Mouse (Mus musculus): Measurements from ENCODE around the gene Prr13. TPM values are rescaled to one million over a fixed set of nuclear protein-coding genes. Genes with fewer than 3 reads are reported as not detected.

Gene Prr13
- polyA plus RNA-seq, 1 experiment from 2014 or later: 105 TPM

GRCm38 (mm10) chr15:102470605-102471294 lies 11.9 kb downstream of the Prr13 start:
- Histone ChIP-seq H3K4me1 (replicated peaks; ENCODE audit: control insufficient read depth, insufficient read depth, low read length) (peaks cover 16% of the 10 kb centered on the region), H3K27me3 (ENCODE audit: control insufficient read depth, insufficient read depth, low read length) (no peaks in the 10 kb centered on the region), H3K4me2 (replicated peaks) (peak overlapping the region; percentile 72), H3K36me3 (replicated peaks; ENCODE audit: control insufficient read depth, insufficient read depth) (peaks cover 24% of the 10 kb centered on the region), H3K27ac (peak overlapping the region; percentile 90), H3K9me3 (ENCODE audit: control insufficient read depth, low read length) (no peaks in the 10 kb centered on the region), H3K9ac (peak overlapping the region; percentile 80), H3K4me3 (replicated peaks; ENCODE audit: low read length) (peak overlapping the region; percentile 60)
- under 1% methylated on average over 45 of the region's 67 CpGs for WGBS
- peak; percentile 68 for ATAC-seq (ENCODE audit: low FRiP score)
- peak; percentile 83 for DNase-seq (ENCODE audit: low spot score)

- Histone ChIP-seq H3K27me3 (ENCODE audit: control insufficient read depth, insufficient read depth, low read length) (no peaks in the 10 kb centered on the region), H3K4me3 (replicated peaks; ENCODE audit: low read length) (peak overlapping the region; percentile 60), H3K9me3 (ENCODE audit: control insufficient read depth, low read length) (no peaks in the 10 kb centered on the region), H3K4me2 (replicated peaks) (peak overlapping the region; percentile 72), H3K4me1 (replicated peaks; ENCODE audit: control insufficient read depth, insufficient read depth, low read length) (peaks cover 16% of the 10 kb centered on the region), H3K9ac (peak overlapping the region; percentile 80), H3K27ac (peak overlapping the region; percentile 90), H3K36me3 (replicated peaks; ENCODE audit: control insufficient read depth, insufficient read depth) (peaks cover 29% of the 10 kb centered on the region)
- 1% methylated on average over 10 of the region's 10 CpGs for WGBS
- DNase-seq (ENCODE audit: low spot score) (peak; percentile 67), ATAC-seq (ENCODE audit: low FRiP score) (peak; percentile 2; the same call in 1 of the 2 replicates)
These were observed 12.4 kb downstream of the Prr13 start for GRCm38 (mm10) chr15:102471295-102471645.

- Histone ChIP-seq H3K36me3 (replicated peaks; ENCODE audit: control insufficient read depth, insufficient read depth) (peaks cover 34% of the 10 kb centered on the region), H3K4me3 (replicated peaks; ENCODE audit: low read length) (peak overlapping the region; percentile 60), H3K4me1 (replicated peaks; ENCODE audit: control insufficient read depth, insufficient read depth, low read length) (peaks cover 16% of the 10 kb centered on the region), H3K4me2 (replicated peaks) (peak overlapping the region; percentile 72), H3K27me3 (ENCODE audit: control insufficient read depth, insufficient read depth, low read length) (no peaks in the 10 kb centered on the region), H3K9ac (peak overlapping the region; percentile 80), H3K9me3 (ENCODE audit: control insufficient read depth, low read length) (no peaks in the 10 kb centered on the region), H3K27ac (no peak overlapping the region)
- DNase-seq (ENCODE audit: low spot score) (no peak), ATAC-seq (ENCODE audit: low FRiP score) (no peak)
These were observed 12.9 kb downstream of the Prr13 start for GRCm38 (mm10) chr15:102471727-102472126.

- Histone ChIP-seq H3K4me3 (replicated peaks; ENCODE audit: low read length) (no peak overlapping the region), H3K36me3 (replicated peaks; ENCODE audit: control insufficient read depth, insufficient read depth) (peaks cover 49% of the 10 kb centered on the region), H3K4me2 (replicated peaks) (no peak overlapping the region), H3K9me3 (ENCODE audit: control insufficient read depth, low read length) (no peaks in the 10 kb centered on the region), H3K27me3 (ENCODE audit: control insufficient read depth, insufficient read depth, low read length) (no peaks in the 10 kb centered on the region), H3K27ac (no peak overlapping the region), H3K4me1 (replicated peaks; ENCODE audit: control insufficient read depth, insufficient read depth, low read length) (peaks cover 16% of the 10 kb centered on the region), H3K9ac (no peak overlapping the region)
- 75% methylated on average over 2 of the region's 2 CpGs for WGBS
- DNase-seq (ENCODE audit: low spot score): no peak
- no peak for ATAC-seq (ENCODE audit: low FRiP score)
These were observed 14.4 kb downstream of the Prr13 start for GRCm38 (mm10) chr15:102473246-102473645.

GRCm38 (mm10) chr15:102474520-102474919 lies 15.7 kb downstream of the Prr13 start:
- Histone ChIP-seq H3K36me3 (replicated peaks; ENCODE audit: control insufficient read depth, insufficient read depth) (peaks cover 62% of the 10 kb centered on the region), H3K4me2 (replicated peaks) (no peak overlapping the region), H3K27ac (no peak overlapping the region), H3K9ac (no peak overlapping the region), H3K4me1 (replicated peaks; ENCODE audit: control insufficient read depth, insufficient read depth, low read length) (peaks cover 16% of the 10 kb centered on the region), H3K9me3 (ENCODE audit: control insufficient read depth, low read length) (no peaks in the 10 kb centered on the region), H3K27me3 (ENCODE audit: control insufficient read depth, insufficient read depth, low read length) (no peaks in the 10 kb centered on the region), H3K4me3 (replicated peaks; ENCODE audit: low read length) (no peak overlapping the region)
- ATAC-seq (ENCODE audit: low FRiP score) (no peak), DNase-seq (ENCODE audit: low spot score) (no peak)
- WGBS: 90% methylated on average over 2 of the region's 2 CpGs

GRCm38 (mm10) chr15:102483136-102483535 lies 24.3 kb downstream of the Prr13 start:
- DNase-seq (ENCODE audit: low spot score) (no peak), ATAC-seq (ENCODE audit: low FRiP score) (no peak)
- H3K27ac ChIP-seq: no peak overlapping the region
- H3K4me2 ChIP-seq (replicated peaks): no peak overlapping the region
- no peak overlapping the region for H3K9ac ChIP-seq
- H3K36me3 ChIP-seq (replicated peaks; ENCODE audit: control insufficient read depth, insufficient read depth): peaks cover 93% of the 10 kb centered on the region
- H3K4me3 ChIP-seq (replicated peaks; ENCODE audit: low read length): no peak overlapping the region
- no peaks in the 10 kb centered on the region for H3K4me1 ChIP-seq (replicated peaks; ENCODE audit: control insufficient read depth, insufficient read depth, low read length)
- H3K27me3 ChIP-seq (ENCODE audit: control insufficient read depth, insufficient read depth, low read length): no peaks in the 10 kb centered on the region
- 91% methylated on average over 3 of the region's 3 CpGs for whole genome bisulfite sequencing
- H3K9me3 ChIP-seq (ENCODE audit: control insufficient read depth, low read length): no peaks in the 10 kb centered on the region

GRCm38 (mm10) chr15:102485853-102486252 lies 27.0 kb downstream of the Prr13 start:
- no peaks in the 10 kb centered on the region for H3K4me1 ChIP-seq (replicated peaks; ENCODE audit: control insufficient read depth, insufficient read depth, low read length)
- WGBS: 92% methylated on average over 12 of the region's 12 CpGs
- no peaks in the 10 kb centered on the region for H3K9me3 ChIP-seq (ENCODE audit: control insufficient read depth, low read length)
- H3K9ac ChIP-seq: no peak overlapping the region
- no peak overlapping the region for H3K27ac ChIP-seq
- ATAC-seq (ENCODE audit: low FRiP score) (no peak), DNase-seq (ENCODE audit: low spot score) (no peak)
- no peaks in the 10 kb centered on the region for H3K27me3 ChIP-seq (ENCODE audit: control insufficient read depth, insufficient read depth, low read length)
- peaks cover 94% of the 10 kb centered on the region for H3K36me3 ChIP-seq (replicated peaks; ENCODE audit: control insufficient read depth, insufficient read depth)
- H3K4me3 ChIP-seq (replicated peaks; ENCODE audit: low read length): no peak overlapping the region
- H3K4me2 ChIP-seq (replicated peaks): no peak overlapping the region

- no peak overlapping the region for H3K9ac ChIP-seq
- H3K36me3 ChIP-seq (replicated peaks; ENCODE audit: control insufficient read depth, insufficient read depth): peaks cover 92% of the 10 kb centered on the region
- WGBS: 81% methylated on average over 1 of the region's 1 CpGs
- H3K4me1 ChIP-seq (replicated peaks; ENCODE audit: control insufficient read depth, insufficient read depth, low read length): no peaks in the 10 kb centered on the region
- no peak overlapping the region for H3K4me3 ChIP-seq (replicated peaks; ENCODE audit: low read length)
- no peak for DNase-seq (ENCODE audit: low spot score)
- no peaks in the 10 kb centered on the region for H3K9me3 ChIP-seq (ENCODE audit: control insufficient read depth, low read length)
- H3K27ac ChIP-seq: no peak overlapping the region
- H3K4me2 ChIP-seq (replicated peaks): no peak overlapping the region
- no peaks in the 10 kb centered on the region for H3K27me3 ChIP-seq (ENCODE audit: control insufficient read depth, insufficient read depth, low read length)
- no peak for ATAC-seq (ENCODE audit: low FRiP score)
These were observed 28.8 kb downstream of the Prr13 start for GRCm38 (mm10) chr15:102487664-102488063.

- Histone ChIP-seq H3K9ac (no peak overlapping the region), H3K27me3 (ENCODE audit: control insufficient read depth, insufficient read depth, low read length) (no peaks in the 10 kb centered on the region), H3K4me1 (replicated peaks; ENCODE audit: control insufficient read depth, insufficient read depth, low read length) (no peaks in the 10 kb centered on the region), H3K4me2 (replicated peaks) (no peak overlapping the region), H3K27ac (no peak overlapping the region), H3K4me3 (replicated peaks; ENCODE audit: low read length) (no peak overlapping the region), H3K9me3 (ENCODE audit: control insufficient read depth, low read length) (no peaks in the 10 kb centered on the region), H3K36me3 (replicated peaks; ENCODE audit: control insufficient read depth, insufficient read depth) (peaks cover 99% of the 10 kb centered on the region)
- ATAC-seq (ENCODE audit: low FRiP score) (no peak), DNase-seq (ENCODE audit: low spot score) (no peak)
- 91% methylated on average over 3 of the region's 3 CpGs for WGBS
These were observed 39.5 kb downstream of the Prr13 start for GRCm38 (mm10) chr15:102498322-102498721.

- Histone ChIP-seq H3K4me3 (replicated peaks; ENCODE audit: low read length) (no peak overlapping the region), H3K4me2 (replicated peaks) (no peak overlapping the region), H3K36me3 (replicated peaks; ENCODE audit: control insufficient read depth, insufficient read depth) (peaks cover 99% of the 10 kb centered on the region), H3K9ac (no peak overlapping the region), H3K27me3 (ENCODE audit: control insufficient read depth, insufficient read depth, low read length) (no peaks in the 10 kb centered on the region), H3K27ac (no peak overlapping the region), H3K4me1 (replicated peaks; ENCODE audit: control insufficient read depth, insufficient read depth, low read length) (no peaks in the 10 kb centered on the region), H3K9me3 (ENCODE audit: control insufficient read depth, low read length) (no peaks in the 10 kb centered on the region)
- ATAC-seq (ENCODE audit: low FRiP score): no peak
- no peak for DNase-seq (ENCODE audit: low spot score)
- 69% methylated on average over 3 of the region's 3 CpGs for WGBS
These were observed 40.5 kb downstream of the Prr13 start for GRCm38 (mm10) chr15:102499370-102499769.

Data from hindbrain, embryonic 14.5 days (tissue).